Mouse (Mus musculus) ES-E14 (cell line): ENCODE results near the gene Fam20a. TPM values are rescaled to one million over a fixed set of nuclear protein-coding genes. Genes with fewer than 3 reads are reported as not detected.

ENCODE experiments used
- DNase-seq: peaks from one replicate; pipeline ENCODE4 v3.0.0-alpha.2; 2013; ENCODE audit warnings: low read depth, low spot score
- H3K27ac ChIP-seq: 2 replicates; pipeline ENCODE4 v1.5.1; 2012; ENCODE audit warnings: low read depth, mild to moderate bottlenecking, low read length, moderate library complexity, mixed read lengths; ENCODE audit not compliant: poor library complexity, insufficient read depth, severe bottlenecking
- H3K36me3 ChIP-seq: 2 replicates; pipeline ENCODE4 v1.6.1; 2012; ENCODE audit warnings: mild to moderate bottlenecking, low read length, moderate library complexity, mixed read lengths; ENCODE audit not compliant: control insufficient read depth, poor library complexity, insufficient read depth, severe bottlenecking
- H3K4me1 ChIP-seq, 2 experiments: fragments of 150-350 bp in 1 of 2; sonication (generic) in 1 of 2; 2 replicates each; pipeline ENCODE4 v1.6.1; 2012; ENCODE audit warnings: low read length in 2 of 2, mild to moderate bottlenecking in 1 of 2, mixed read lengths in 1 of 2; ENCODE audit not compliant: control insufficient read depth in 2 of 2, insufficient read depth in 2 of 2, poor library complexity in 1 of 2
- H3K4me3 ChIP-seq, 2 experiments: fragments of 150-350 bp in 1 of 2; sonication (generic) in 1 of 2; 2 replicates each; pipeline ENCODE4 v1.5.1; 2012; ENCODE audit warnings: low read length in 2 of 2, low read depth in 1 of 2, mild to moderate bottlenecking in 1 of 2, mixed read lengths in 1 of 2; ENCODE audit not compliant: insufficient read depth in 1 of 2, poor library complexity in 1 of 2, severe bottlenecking in 1 of 2
- H3K9ac ChIP-seq: 2 replicates; pipeline ENCODE4 v1.6.1; 2012; ENCODE audit warnings: low read depth, mild to moderate bottlenecking, low read length, mixed read lengths; ENCODE audit not compliant: poor library complexity, insufficient read depth, severe bottlenecking
- H3K9me3 ChIP-seq: fragments of 150-350 bp; sonication (generic); 2 replicates; pipeline ENCODE4 v1.6.1; 2012; ENCODE audit warnings: low read depth, mild to moderate bottlenecking, low read length; ENCODE audit not compliant: control insufficient read depth, insufficient read depth
- CHD2 ChIP-seq: IDR thresholded peaks from 2 replicates; pipeline ENCODE4 v1.6.1; 2014; ENCODE audit warnings: mild to moderate bottlenecking, low read depth, low read length, inconsistent platforms
- HCFC1 ChIP-seq: IDR thresholded peaks from 2 replicates; pipeline ENCODE4 v1.6.1; 2012; ENCODE audit warnings: low read length, inconsistent platforms, borderline replicate concordance; ENCODE audit not compliant: insufficient read depth
- MAFK ChIP-seq: IDR thresholded peaks from 2 replicates; pipeline ENCODE4 v1.6.1; 2014; ENCODE audit warnings: mild to moderate bottlenecking, low read depth, low read length, inconsistent platforms; ENCODE audit not compliant: insufficient read depth
- ZC3H11A ChIP-seq: IDR thresholded peaks from 2 replicates; pipeline ENCODE4 v1.6.1; 2012; ENCODE audit warnings: low read depth, mild to moderate bottlenecking, inconsistent platforms, low read length, borderline replicate concordance
- ZNF384 ChIP-seq: IDR thresholded peaks from 2 replicates; pipeline ENCODE4 v1.6.1; 2012; ENCODE audit warnings: low read depth, low read length, inconsistent platforms
- in situ Hi-C, 2 experiments: fragments of 600-800 bp; cut with MboI; formaldehyde crosslinking; loops; one replicate each; pipeline ENCODE4 v1.15.1; 2025; ENCODE audit warnings: low sequenced_read_pairs in 2 of 2, inconsistent platforms in 1 of 2; ENCODE audit not compliant: unreplicated experiment in 2 of 2
- total RNA-seq: library from RNA; depleted of rRNA; stranded (reverse); fragments of 300-350 nt; gene quantifications from 2 replicates; pipeline ENCODE4 v1.2.3, GENCODE M21; 2012

Fam20a gene
- total RNA-seq, 1 experiment, result 0.45 TPM

DNA sequence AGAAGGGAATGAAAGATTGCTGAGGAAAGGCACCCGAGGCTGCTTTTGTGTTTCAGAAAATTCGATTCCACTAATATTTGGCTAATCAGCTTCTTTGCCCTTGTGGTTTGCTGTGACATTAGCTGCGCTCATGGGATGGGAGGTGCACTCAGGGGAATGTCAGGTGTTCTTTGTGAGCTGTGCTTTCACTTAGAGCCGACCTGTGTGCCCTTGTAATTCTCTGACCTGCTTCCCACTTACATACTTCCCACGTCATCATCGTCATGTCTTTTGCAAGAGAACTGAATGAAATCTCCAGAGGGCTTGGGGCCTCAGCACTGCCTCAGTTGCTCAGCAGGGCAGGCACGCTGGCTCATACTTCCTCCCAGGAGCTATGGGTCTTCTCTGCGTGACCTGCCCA, 68.9 kb downstream of the Fam20a start:
- H3K9me3 ChIP-seq, result no peaks in the 10 kb centered on the region
- DNase-seq, result no peak
- H3K27ac ChIP-seq, result no peak overlapping the region
- no peak overlapping the region for H3K9ac ChIP-seq
- no peak overlapping the region for H3K4me3 ChIP-seq
- H3K4me1 ChIP-seq, result peaks cover 0 to 1% of the 10 kb centered on the region in 2 experiments; a peak in 1 of 4 replicates
- TF ChIP-seq CHD2 (no peak), HCFC1 (no peak), MAFK (no peak), ZNF384 (no peak), ZC3H11A (no peak)
- in situ Hi-C loops, result no loop called here
- H3K36me3 ChIP-seq, result peaks cover 3% of the 10 kb centered on the region

DNA sequence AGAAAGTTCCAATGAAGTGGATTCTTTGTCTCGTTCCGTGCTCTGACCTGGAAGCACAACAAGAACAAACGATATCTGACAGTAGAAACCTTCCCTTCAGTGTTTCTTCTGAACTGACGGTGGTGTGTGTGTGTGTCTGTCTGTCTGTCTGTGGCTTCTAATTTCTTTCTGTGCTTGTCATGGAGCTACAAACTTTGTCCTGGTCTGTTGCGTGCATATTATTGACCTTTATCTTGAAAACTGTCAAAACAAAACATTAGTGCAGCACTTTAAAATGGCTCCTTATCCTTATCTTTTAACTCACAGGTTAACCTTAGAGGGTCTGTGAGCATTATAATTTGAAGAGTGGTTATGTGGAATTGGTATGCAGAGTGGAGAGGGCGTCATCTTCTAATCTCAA, 69.6 kb downstream of the Fam20a start:
- Histone ChIP-seq H3K4me3 (no peak overlapping the region), H3K9me3 (no peaks in the 10 kb centered on the region), H3K27ac (no peak overlapping the region), H3K9ac (no peak overlapping the region; the same call in 1 of the 2 replicates), H3K36me3 (peaks cover 3% of the 10 kb centered on the region), H3K4me1 (peaks cover 0 to 1% of the 10 kb centered on the region in 2 experiments; a peak in 1 of 4 replicates)
- no peak for DNase-seq
- no peak for TF ChIP-seq MAFK
- no peak for TF ChIP-seq ZNF384
- no peak for TF ChIP-seq HCFC1
- TF ChIP-seq ZC3H11A, result no peak
- TF ChIP-seq CHD2, result no peak
- in situ Hi-C loops, result no loop called here

DNA sequence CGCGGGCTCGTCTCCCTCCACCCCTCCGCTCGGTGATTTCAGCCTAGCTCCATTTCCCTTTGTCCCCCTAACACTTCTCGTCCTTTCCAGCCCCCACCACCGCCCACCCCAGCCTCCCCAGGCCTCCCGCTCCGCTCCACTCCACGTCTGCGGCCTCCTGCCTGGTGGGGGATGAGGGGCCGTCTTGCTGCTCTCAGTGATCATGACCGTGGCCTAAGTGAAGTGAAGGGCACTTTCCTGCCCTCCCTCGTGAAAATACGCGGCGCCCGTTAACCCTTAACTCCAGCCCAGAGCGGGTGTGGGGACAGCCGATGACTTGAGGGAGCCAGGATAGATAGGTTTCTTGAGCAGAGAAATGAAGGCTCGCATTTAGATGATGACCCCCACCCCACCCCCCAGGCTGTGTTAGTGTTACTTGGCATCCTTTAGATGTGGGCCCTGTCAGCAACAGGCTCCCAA, 70.5 kb downstream of the Fam20a start:
- Histone ChIP-seq H3K9ac (peak overlapping the region; percentile 90), H3K36me3 (peaks cover 3% of the 10 kb centered on the region), H3K4me1 (peaks cover 0 to 1% of the 10 kb centered on the region in 2 experiments; a peak in 1 of 4 replicates), H3K9me3 (no peaks in the 10 kb centered on the region), H3K27ac (peak overlapping the region; percentile 61; the same call in 1 of the 2 replicates), H3K4me3 (peak overlapping the region; percentile 91 to 98)
- TF ChIP-seq HCFC1, result no peak
- TF ChIP-seq CHD2, result no peak
- TF ChIP-seq ZC3H11A, result no peak
- TF ChIP-seq ZNF384, result no peak
- TF ChIP-seq MAFK, result no peak
- no peak for DNase-seq
- in situ Hi-C loops, result no loop called here

DNA sequence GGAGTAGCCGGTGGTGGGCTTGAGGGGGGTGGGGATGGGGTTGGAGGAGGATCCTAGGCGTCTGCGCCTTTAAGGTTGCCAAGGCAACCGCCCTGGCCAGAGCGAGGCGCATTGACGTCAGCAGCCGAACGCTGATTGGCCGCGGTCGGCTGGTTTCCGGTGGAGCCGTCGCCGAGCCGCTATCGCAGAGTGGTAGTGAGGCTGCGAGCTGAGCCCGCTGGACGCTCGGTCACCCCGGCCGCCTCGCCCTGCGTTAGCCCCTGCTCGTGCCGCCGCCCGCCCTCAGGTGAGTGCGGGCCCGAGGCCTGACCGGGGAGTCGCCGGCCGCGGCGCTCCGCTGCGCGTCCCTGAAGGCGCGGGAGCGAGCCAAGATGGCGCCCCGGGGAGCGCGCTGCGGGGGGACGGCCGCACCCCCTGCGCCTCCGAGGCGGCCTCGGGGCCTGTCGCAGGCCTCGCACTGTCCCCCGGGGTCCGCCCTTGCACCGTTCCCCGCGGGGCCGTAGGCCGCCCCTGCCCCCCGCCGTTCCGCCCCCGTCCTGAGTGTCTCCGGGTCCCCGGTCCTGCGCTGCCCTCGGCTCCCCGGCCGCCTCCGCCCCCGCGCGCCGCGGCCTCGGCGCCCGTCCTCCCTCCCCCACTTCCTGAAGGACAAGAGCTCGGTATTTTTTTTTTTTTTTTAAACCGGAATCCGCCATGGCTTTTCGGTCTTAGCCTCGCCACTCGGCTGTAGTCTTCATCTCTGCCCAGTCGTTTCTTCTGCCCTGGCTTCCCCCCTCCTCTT, 71.1 kb downstream of the Fam20a start:
- peak; percentile 74 for DNase-seq
- no peak for TF ChIP-seq CHD2
- peak; percentile 29; the same call in 1 of the 2 replicates for TF ChIP-seq HCFC1
- no peak for TF ChIP-seq MAFK
- peak; percentile 68; the same call in 1 of the 2 replicates for TF ChIP-seq ZNF384
- TF ChIP-seq ZC3H11A, result no peak
- Histone ChIP-seq H3K27ac (peak overlapping the region; percentile 61; the same call in 1 of the 2 replicates), H3K9me3 (no peaks in the 10 kb centered on the region), H3K9ac (peak overlapping the region; percentile 90), H3K4me1 (peaks cover 0 to 1% of the 10 kb centered on the region in 2 experiments; a peak in 1 of 4 replicates), H3K36me3 (peaks cover 3% of the 10 kb centered on the region), H3K4me3 (peak overlapping the region; percentile 91 to 98)
- in situ Hi-C loops, result no loop called here
